In the genomic region with DNA sequence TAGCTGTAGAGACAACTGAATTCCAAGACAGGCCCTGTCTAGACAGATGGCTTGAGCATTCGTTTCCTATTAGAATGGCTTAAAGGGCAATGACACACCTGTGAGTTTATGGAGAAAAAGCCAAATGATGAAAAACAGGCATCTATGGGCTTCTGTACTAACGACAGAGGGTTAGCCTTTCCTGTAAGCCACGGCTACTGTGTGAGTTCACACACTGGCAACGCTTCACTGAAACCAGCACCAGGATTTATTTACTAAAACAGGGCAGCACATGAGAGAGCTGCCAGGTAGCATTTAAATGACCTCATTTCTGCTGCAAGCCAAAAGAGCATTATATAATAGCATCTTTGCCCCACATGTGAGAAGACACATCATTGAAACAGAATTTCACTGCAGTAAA, we compare ENCODE assay signal across 13 mouse cellular contexts.
DNase-seq lines count a peak whose midpoint lies in the region; ATAC-seq and TF ChIP-seq lines count a peak whose summit lies in the region.
"Had no signal": no experiment of that assay in that cellular context is flagged by ENCODE, and none has a peak within 500 bp of the region (broad histone marks: within the 10 kb centered on the region; RNA-seq: fewer than 3 reads in every experiment).

No protein-coding gene starts in this region.

- no peak for TF ChIP-seq POLR2A in liver, adult 2 months (IDR thresholded peaks at IDR 0.05; ENCODE audit: extremely low read depth, insufficient read depth, low read length)

- H3K9me3 ChIP-seq in forebrain, postnatal 0 days (ENCODE audit: low read length), result no peaks in the 10 kb centered on the region
- no peaks in the 10 kb centered on the region for H3K9me3 ChIP-seq in forebrain, embryonic 16.5 days (ENCODE audit: control insufficient read depth, low read length)
- H3K9me3 ChIP-seq in liver, embryonic 12.5 days (replicated peaks), result no peaks in the 10 kb centered on the region
- H3K9me3 ChIP-seq in kidney, embryonic 15.5 days (replicated peaks), result no peaks in the 10 kb centered on the region
- H3K9me3 ChIP-seq: embryonic facial prominence, embryonic 12.5 days; G1E; midbrain, embryonic 13.5 days had no signal

- 60% methylated on average over 4 of the region's 4 CpGs for WGBS in forebrain, postnatal 0 days
- WGBS in forebrain, embryonic 16.5 days, result 61% methylated on average over 4 of the region's 4 CpGs
- WGBS in liver, adult 2 months, result 32% methylated on average over 4 of the region's 4 CpGs
- 72% methylated on average over 4 of the region's 4 CpGs for WGBS in liver, embryonic 12.5 days (ENCODE audit: insufficient replicate concordance)
- WGBS in kidney, embryonic 15.5 days, result 31% methylated on average over 4 of the region's 4 CpGs

- H3K4me3 ChIP-seq in forebrain, postnatal 0 days (ENCODE audit: low read depth, low read length), result no peak overlapping the region
- no peak overlapping the region for H3K4me3 ChIP-seq in forebrain, embryonic 16.5 days (replicated peaks; ENCODE audit: low read length)
- no peak overlapping the region for H3K4me3 ChIP-seq in liver, adult 2 months (ENCODE audit: insufficient read depth, low read depth, low read length)
- no peak overlapping the region for H3K4me3 ChIP-seq in liver, embryonic 12.5 days
- H3K4me3 ChIP-seq in kidney, embryonic 15.5 days (replicated peaks), result no peak overlapping the region
- H3K4me3 ChIP-seq: embryonic facial prominence, embryonic 12.5 days; midbrain, embryonic 13.5 days had no signal

- no peak for TF ChIP-seq CTCF in forebrain, postnatal 0 days (IDR thresholded peaks at IDR 0.05; ENCODE audit: low read depth)
- no peak for TF ChIP-seq CTCF in liver, adult 2 months (IDR thresholded peaks at IDR 0.05; ENCODE audit: low read depth, low read length)

- no peaks in the 10 kb centered on the region for H3K27me3 ChIP-seq in forebrain, postnatal 0 days (ENCODE audit: insufficient read depth, low read length)
- no peaks in the 10 kb centered on the region for H3K27me3 ChIP-seq in forebrain, embryonic 16.5 days (replicated peaks; ENCODE audit: control insufficient read depth, insufficient read depth, low read length)
- no peaks in the 10 kb centered on the region for H3K27me3 ChIP-seq in liver, adult 2 months (ENCODE audit: control insufficient read depth, insufficient read depth, low read length)
- H3K27me3 ChIP-seq in liver, embryonic 12.5 days (replicated peaks), result no peaks in the 10 kb centered on the region
- H3K27me3 ChIP-seq in kidney, embryonic 15.5 days, result no peaks in the 10 kb centered on the region
- H3K27me3 ChIP-seq: embryonic facial prominence, embryonic 12.5 days; midbrain, embryonic 13.5 days had no signal

- DNase-seq in forebrain, postnatal 0 days, result no peak
- peak; percentile 2 for DNase-seq in liver, adult 2 months (ENCODE audit: extremely low read depth, low read depth, low spot score)
- DNase-seq in skeletal muscle tissue, adult 2 months (ENCODE audit: low read depth, low spot score), result peak; percentile 72
- no peak for DNase-seq in heart, adult 8-10 months (ENCODE audit: low spot score)

- H3K36me3 ChIP-seq in forebrain, postnatal 0 days (ENCODE audit: insufficient read depth), result no peaks in the 10 kb centered on the region
- no peaks in the 10 kb centered on the region for H3K36me3 ChIP-seq in forebrain, embryonic 16.5 days (ENCODE audit: control insufficient read depth, insufficient read depth)
- H3K36me3 ChIP-seq in liver, adult 2 months (ENCODE audit: control insufficient read depth, insufficient read depth, low read length), result no peaks in the 10 kb centered on the region
- no peaks in the 10 kb centered on the region for H3K36me3 ChIP-seq in liver, embryonic 12.5 days
- peaks cover 18% of the 10 kb centered on the region; the same call in 1 of the 2 replicates for H3K36me3 ChIP-seq in kidney, embryonic 15.5 days
- H3K36me3 ChIP-seq: embryonic facial prominence, embryonic 12.5 days; G1E; midbrain, embryonic 13.5 days had no signal

- H3K4me2 ChIP-seq in forebrain, postnatal 0 days (ENCODE audit: low read depth), result no peak overlapping the region
- no peak overlapping the region for H3K4me2 ChIP-seq in forebrain, embryonic 16.5 days (ENCODE audit: low read length)
- H3K4me2 ChIP-seq in liver, embryonic 12.5 days, result no peak overlapping the region
- H3K4me2 ChIP-seq in kidney, embryonic 15.5 days, result no peak overlapping the region
- H3K4me2 ChIP-seq: embryonic facial prominence, embryonic 12.5 days; midbrain, embryonic 13.5 days had no signal

- 0 out of 2 replicates have a peak, but pooled peaks have one; percentile 12 for ATAC-seq in forebrain, postnatal 0 days
- no peak for ATAC-seq in forebrain, embryonic 16.5 days
- no peak for ATAC-seq in liver, embryonic 12.5 days
- peak; percentile 61; the same call in 1 of the 2 replicates for ATAC-seq in kidney, embryonic 15.5 days (replicated peaks; ENCODE audit: low FRiP score)
- no peak for ATAC-seq in megakaryocyte-erythroid progenitor cell, adult 5-6 weeks (replicated peaks; ENCODE audit: low FRiP score, low TSS enrichment, poor library complexity, severe bottlenecking)
- ATAC-seq: activated CD4-positive, CD25-positive, alpha-beta regulatory T cell, adult 4 months; intestine, postnatal 0 days; midbrain, embryonic 13.5 days had no signal

- H3K27ac ChIP-seq in forebrain, postnatal 0 days (ENCODE audit: low read depth, low read length), result no peak overlapping the region
- H3K27ac ChIP-seq in forebrain, embryonic 16.5 days (ENCODE audit: low read length), result no peak overlapping the region
- H3K27ac ChIP-seq in liver, adult 2 months (replicated peaks; ENCODE audit: insufficient read depth, low read depth, low read length), result no peak overlapping the region
- no peak overlapping the region for H3K27ac ChIP-seq in liver, embryonic 12.5 days
- peak overlapping the region; percentile 57 for H3K27ac ChIP-seq in kidney, embryonic 15.5 days
- H3K27ac ChIP-seq: embryonic facial prominence, embryonic 12.5 days; midbrain, embryonic 13.5 days had no signal

- no peaks in the 10 kb centered on the region for H3K79me2 ChIP-seq in liver, adult 2 months (ENCODE audit: control insufficient read depth, insufficient read depth, low read length)

- H3K4me1 ChIP-seq in forebrain, postnatal 0 days (ENCODE audit: insufficient read depth), result peaks cover 4% of the 10 kb centered on the region; the same call in 1 of the 2 replicates
- H3K4me1 ChIP-seq in forebrain, embryonic 16.5 days (replicated peaks; ENCODE audit: control insufficient read depth, insufficient read depth, low read length), result no peaks in the 10 kb centered on the region
- no peaks in the 10 kb centered on the region for H3K4me1 ChIP-seq in liver, adult 2 months (ENCODE audit: control insufficient read depth, insufficient read depth, low read length)
- no peaks in the 10 kb centered on the region for H3K4me1 ChIP-seq in liver, embryonic 12.5 days
- peaks cover 33% of the 10 kb centered on the region for H3K4me1 ChIP-seq in kidney, embryonic 15.5 days

- no peak overlapping the region for H3K9ac ChIP-seq in forebrain, postnatal 0 days
- H3K9ac ChIP-seq in forebrain, embryonic 16.5 days (replicated peaks; ENCODE audit: low read depth, low read length), result no peak overlapping the region
- no peak overlapping the region for H3K9ac ChIP-seq in liver, adult 2 months (ENCODE audit: low read depth, low read length)
- no peak overlapping the region for H3K9ac ChIP-seq in liver, embryonic 12.5 days
- H3K9ac ChIP-seq in kidney, embryonic 15.5 days, result no peak overlapping the region
- H3K9ac ChIP-seq: embryonic facial prominence, embryonic 12.5 days; midbrain, embryonic 13.5 days had no signal

Comparison
In these comparisons a context has a peak if more than half of its experiments do, and no peak if none do; other contexts are left out.
1. ATAC-seq: peak in forebrain, postnatal 0 days (single experiment) and kidney, embryonic 15.5 days (single experiment); none in forebrain, embryonic 16.5 days (single experiment), liver, embryonic 12.5 days (single experiment) and megakaryocyte-erythroid progenitor cell, adult 5-6 weeks (single experiment).
2. DNase-seq: peak in liver, adult 2 months (single experiment) and skeletal muscle tissue, adult 2 months (single experiment); none in forebrain, postnatal 0 days (single experiment) and heart, adult 8-10 months (single experiment).